Mouse (Mus musculus) myocyte (in vitro differentiated cells): ENCODE results near the gene Pax6. TPM values are rescaled to one million over a fixed set of nuclear protein-coding genes. Genes with fewer than 3 reads are reported as not detected.

ENCODE experiments used
- H3K27me3 ChIP-seq: one replicate; pipeline ENCODE4 v1.6.1; 2011; ENCODE audit not compliant: control insufficient read depth, insufficient read depth, insufficient read length
- H3K36me3 ChIP-seq: one replicate; pipeline ENCODE4 v1.6.1; 2011; ENCODE audit not compliant: control insufficient read depth, insufficient read depth
- H3K4me2 ChIP-seq: one replicate; pipeline ENCODE4 v1.6.1; 2011; ENCODE audit warnings: low read depth, control low read depth
- H3K4me3 ChIP-seq: one replicate; pipeline ENCODE4 v1.5.1; 2011; ENCODE audit warnings: mild to moderate bottlenecking, control low read depth, moderate library complexity
- H3K79me2 ChIP-seq: one replicate; pipeline ENCODE4 v1.6.1; 2011; ENCODE audit not compliant: control insufficient read depth, insufficient read depth
- H3ac ChIP-seq: one replicate; pipeline ENCODE4 v1.6.1; 2011; ENCODE audit not compliant: control insufficient read depth, insufficient read length
- CEBPB ChIP-seq: IDR thresholded peaks from 2 replicates; pipeline ENCODE4 v1.6.1; 2011; ENCODE audit warnings: mild to moderate bottlenecking, moderate library complexity; ENCODE audit not compliant: poor library complexity, insufficient read depth, severe bottlenecking
- E2F4 ChIP-seq: IDR thresholded peaks from one replicate; pipeline ENCODE4 v1.6.1; 2011; ENCODE audit warnings: mild to moderate bottlenecking, control low read depth, moderate library complexity; ENCODE audit not compliant: insufficient read depth
- MAX ChIP-seq: IDR thresholded peaks from one replicate; pipeline ENCODE4 v1.6.1; 2011; ENCODE audit warnings: low read depth, mild to moderate bottlenecking, control low read depth
- MYOD1 ChIP-seq, 3 experiments: IDR thresholded peaks; one replicate each; pipeline ENCODE4 v1.6.1; 2011; ENCODE audit warnings: control low read depth in 2 of 3, low read depth in 2 of 3, mild to moderate bottlenecking in 2 of 3, moderate library complexity in 1 of 3; ENCODE audit not compliant: insufficient read length in 2 of 3, control insufficient read depth in 1 of 3
- MYOG ChIP-seq, 3 experiments: IDR thresholded peaks; one replicate each; pipeline ENCODE4 v1.6.1; 2011; ENCODE audit warnings: control low read depth in 2 of 3, low read depth in 2 of 3, mild to moderate bottlenecking in 2 of 3; ENCODE audit not compliant: insufficient read length in 2 of 3, control insufficient read depth in 1 of 3, insufficient read depth in 1 of 3
- POLR2A ChIP-seq: IDR thresholded peaks from one replicate; pipeline ENCODE4 v1.6.1; 2011; ENCODE audit warnings: low read depth, mild to moderate bottlenecking, control low read depth, moderate library complexity; ENCODE audit not compliant: insufficient read length
- POLR2AphosphoS2 ChIP-seq: IDR thresholded peaks from one replicate; pipeline ENCODE4 v1.6.1; 2011; ENCODE audit warnings: low read depth, control low read depth; ENCODE audit not compliant: insufficient read length
- REST ChIP-seq: IDR thresholded peaks from one replicate; pipeline ENCODE4 v1.6.1; 2011; ENCODE audit warnings: mild to moderate bottlenecking, control low read depth, moderate library complexity; ENCODE audit not compliant: insufficient read depth, insufficient read length
- SRF ChIP-seq: IDR thresholded peaks from one replicate; pipeline ENCODE4 v1.6.1; 2011; ENCODE audit warnings: low read depth; ENCODE audit not compliant: control insufficient read depth, insufficient read length
- TCF12 ChIP-seq: IDR thresholded peaks from one replicate; pipeline ENCODE4 v1.6.1; 2011; ENCODE audit warnings: mild to moderate bottlenecking, control low read depth; ENCODE audit not compliant: poor library complexity, insufficient read depth, severe bottlenecking
- TCF3 ChIP-seq: IDR thresholded peaks from one replicate; pipeline ENCODE4 v1.6.1; 2011; ENCODE audit warnings: low read depth, control low read depth; ENCODE audit not compliant: insufficient read length
- USF1 ChIP-seq: IDR thresholded peaks from one replicate; pipeline ENCODE4 v1.6.1; 2011; ENCODE audit warnings: low read depth, mild to moderate bottlenecking, control low read depth, moderate library complexity
- polyA plus RNA-seq: library from polyadenylated mRNA; unstranded; fragments of >200 nt; fragmentation: generic; extraction: Trizol; gene quantifications from one replicate; pipeline ENCODE4 v1.2.1, GENCODE M21; 2012; ENCODE audit warnings: missing spikeins

Pax6 gene
- polyA plus RNA-seq, 1 experiment = 0.37 TPM

GRCm38 (mm10) chr2:105664996-105665395 lies 3.7 kb upstream of the Pax6 start:
- H3K36me3 ChIP-seq = no peaks in the 10 kb centered on the region
- TF ChIP-seq TCF3 (no peak), POLR2AphosphoS2 (no peak), TCF12 (no peak), REST (no peak), USF1 (no peak), MYOG (IDR thresholded peaks at IDR 0.05; ENCODE audit: control insufficient read depth in 1 of 3, insufficient read depth in 1 of 3, insufficient read length in 2 of 3, low read depth in 2 of 3) (no peak), E2F4 (no peak)
- no peak overlapping the region for H3K4me2 ChIP-seq
- H3K27me3 ChIP-seq = peaks cover 65% of the 10 kb centered on the region
- no peak overlapping the region for H3K4me3 ChIP-seq
- H3ac ChIP-seq = no peak overlapping the region
- H3K79me2 ChIP-seq = no peaks in the 10 kb centered on the region

GRCm38 (mm10) chr2:105665491-105666250 lies 3.0 kb upstream of the Pax6 start:
- no peak overlapping the region for H3K4me2 ChIP-seq
- H3K36me3 ChIP-seq = no peaks in the 10 kb centered on the region
- no peaks in the 10 kb centered on the region for H3K79me2 ChIP-seq
- no peak overlapping the region for H3ac ChIP-seq
- TF ChIP-seq SRF (no peak), TCF3 (no peak), POLR2A (no peak), POLR2AphosphoS2 (no peak), TCF12 (no peak), CEBPB (no peak), MYOG (IDR thresholded peaks at IDR 0.05; ENCODE audit: control insufficient read depth in 1 of 3, insufficient read depth in 1 of 3, insufficient read length in 2 of 3, low read depth in 2 of 3) (no peak), REST (no peak)
- peaks cover 68% of the 10 kb centered on the region for H3K27me3 ChIP-seq
- H3K4me3 ChIP-seq = no peak overlapping the region

GRCm38 (mm10) chr2:105666331-105666730 lies 2.4 kb upstream of the Pax6 start:
- Histone ChIP-seq H3K36me3 (no peaks in the 10 kb centered on the region), H3K4me2 (no peak overlapping the region), H3K4me3 (no peak overlapping the region), H3K27me3 (peaks cover 61% of the 10 kb centered on the region), H3K79me2 (no peaks in the 10 kb centered on the region), H3ac (no peak overlapping the region)
- TF ChIP-seq TCF3 (no peak), MYOD1 (IDR thresholded peaks at IDR 0.05; ENCODE audit: control insufficient read depth in 1 of 3, insufficient read length in 2 of 3, low read depth in 2 of 3) (no peak), REST (no peak), CEBPB (no peak), MYOG (IDR thresholded peaks at IDR 0.05; ENCODE audit: control insufficient read depth in 1 of 3, insufficient read depth in 1 of 3, insufficient read length in 2 of 3, low read depth in 2 of 3) (no peak), POLR2AphosphoS2 (no peak), POLR2A (no peak), TCF12 (no peak)

- Histone ChIP-seq H3K4me3 (no peak overlapping the region), H3ac (no peak overlapping the region), H3K4me2 (no peak overlapping the region), H3K79me2 (no peaks in the 10 kb centered on the region), H3K27me3 (peaks cover 56% of the 10 kb centered on the region), H3K36me3 (no peaks in the 10 kb centered on the region)
- no peak for TF ChIP-seq E2F4
- no peak for TF ChIP-seq POLR2AphosphoS2
- TF ChIP-seq MYOD1 (IDR thresholded peaks at IDR 0.05; ENCODE audit: control insufficient read depth in 1 of 3, insufficient read length in 2 of 3, low read depth in 2 of 3) = no peak
- no peak for TF ChIP-seq CEBPB
- TF ChIP-seq USF1 = no peak
- TF ChIP-seq POLR2A = no peak
- no peak for TF ChIP-seq TCF12
These were observed 1.7 kb upstream of the Pax6 start for GRCm38 (mm10) chr2:105666763-105667625.

- Histone ChIP-seq H3K27me3 (peaks cover 56% of the 10 kb centered on the region), H3K4me2 (no peak overlapping the region), H3K36me3 (no peaks in the 10 kb centered on the region), H3K79me2 (no peaks in the 10 kb centered on the region), H3K4me3 (no peak overlapping the region), H3ac (no peak overlapping the region)
- no peak for TF ChIP-seq USF1
- TF ChIP-seq E2F4 = no peak
- no peak for TF ChIP-seq TCF12
- no peak for TF ChIP-seq MYOD1 (IDR thresholded peaks at IDR 0.05; ENCODE audit: control insufficient read depth in 1 of 3, insufficient read length in 2 of 3, low read depth in 2 of 3)
- no peak for TF ChIP-seq TCF3
- no peak for TF ChIP-seq MAX
- no peak for TF ChIP-seq REST
- TF ChIP-seq CEBPB = no peak
- no peak for TF ChIP-seq POLR2AphosphoS2
- TF ChIP-seq MYOG (IDR thresholded peaks at IDR 0.05; ENCODE audit: control insufficient read depth in 1 of 3, insufficient read depth in 1 of 3, insufficient read length in 2 of 3, low read depth in 2 of 3) = no peak
- no peak for TF ChIP-seq POLR2A
- TF ChIP-seq SRF = no peak
These were observed 1.1 kb upstream of the Pax6 start for GRCm38 (mm10) chr2:105667626-105667950.
